Mouse (Mus musculus) embryonic fibroblast, embryonic 13.5 days (primary cell): ENCODE data around the gene Pdgfb. TPM values are rescaled to one million over a fixed set of nuclear protein-coding genes. Genes with fewer than 3 reads are reported as not detected.

Source experiments
- H3K27ac ChIP-seq: 2 replicates; pipeline ENCODE4 v1.5.1; 2012; ENCODE audit warnings: low read length, control low read depth, inconsistent platforms; ENCODE audit not compliant: insufficient read depth
- H3K4me1 ChIP-seq: 2 replicates; pipeline ENCODE4 v1.6.1; 2011; ENCODE audit warnings: low read length; ENCODE audit not compliant: control insufficient read depth, insufficient read depth
- H3K4me3 ChIP-seq: 2 replicates; pipeline ENCODE4 v1.5.1; 2011; ENCODE audit warnings: mild to moderate bottlenecking, control low read depth, low read length; ENCODE audit not compliant: insufficient read depth
- CTCF ChIP-seq: IDR thresholded peaks from 2 replicates; pipeline ENCODE4 v1.5.1; 2011; ENCODE audit warnings: mild to moderate bottlenecking, control low read depth, low read length, moderate library complexity, borderline replicate concordance; ENCODE audit not compliant: insufficient read depth
- POLR2A ChIP-seq: IDR thresholded peaks from 2 replicates; pipeline ENCODE4 v1.6.1; 2011; ENCODE audit warnings: low read depth, mild to moderate bottlenecking, control low read depth, low read length, moderate library complexity
- polyA plus RNA-seq: library from polyadenylated mRNA; stranded (reverse); fragments of >200 nt; gene quantifications from 2 replicates; pipeline ENCODE4 v1.2.4, GENCODE M21; 2011; ENCODE audit warnings: low read depth; ENCODE audit not compliant: missing spikeins, insufficient read length

The Pdgfb gene
- polyA plus RNA-seq, 1 experiment: 1.0 TPM

GRCm38 (mm10) chr15:80035341-80035885 lies 20.6 kb upstream of the Pdgfb start:
- TF ChIP-seq POLR2A (no peak), CTCF (no peak)
- Histone ChIP-seq H3K27ac (no peak overlapping the region), H3K4me1 (no peaks in the 10 kb centered on the region), H3K4me3 (no peak overlapping the region)

GRCm38 (mm10) chr15:80034913-80035312 lies 20.1 kb upstream of the Pdgfb start:
- no peak overlapping the region for H3K27ac ChIP-seq
- H3K4me1 ChIP-seq: no peaks in the 10 kb centered on the region
- H3K4me3 ChIP-seq: no peak overlapping the region
- TF ChIP-seq POLR2A (no peak), CTCF (no peak)

GRCm38 (mm10) chr15:80034366-80034765 lies 19.6 kb upstream of the Pdgfb start:
- Histone ChIP-seq H3K4me3 (no peak overlapping the region), H3K4me1 (no peaks in the 10 kb centered on the region), H3K27ac (no peak overlapping the region)
- no peak for TF ChIP-seq POLR2A

GRCm38 (mm10) chr15:80031133-80031532 lies 16.4 kb upstream of the Pdgfb start:
- no peak overlapping the region for H3K27ac ChIP-seq
- peaks cover 4% of the 10 kb centered on the region; the same call in 1 of the 2 replicates for H3K4me1 ChIP-seq
- TF ChIP-seq CTCF (no peak), POLR2A (no peak)
- H3K4me3 ChIP-seq: no peak overlapping the region

- TF ChIP-seq POLR2A (no peak), CTCF (no peak)
- H3K4me3 ChIP-seq: no peak overlapping the region
- H3K27ac ChIP-seq: no peak overlapping the region
- H3K4me1 ChIP-seq: peaks cover 9% of the 10 kb centered on the region; the same call in 1 of the 2 replicates
These were observed 15.6 kb upstream of the Pdgfb start for GRCm38 (mm10) chr15:80030399-80030798.

- H3K27ac ChIP-seq: no peak overlapping the region
- no peak for TF ChIP-seq CTCF
- TF ChIP-seq POLR2A: no peak
- H3K4me1 ChIP-seq: peaks cover 18% of the 10 kb centered on the region
- no peak overlapping the region for H3K4me3 ChIP-seq
These were observed 14.1 kb upstream of the Pdgfb start for GRCm38 (mm10) chr15:80028862-80029261.

GRCm38 (mm10) chr15:80026689-80027353 lies 12.0 kb upstream of the Pdgfb start:
- peaks cover 18% of the 10 kb centered on the region for H3K4me1 ChIP-seq
- no peak overlapping the region for H3K4me3 ChIP-seq

GRCm38 (mm10) chr15:80026061-80026460 lies 11.3 kb upstream of the Pdgfb start:
- H3K4me3 ChIP-seq: no peak overlapping the region
- H3K27ac ChIP-seq: no peak overlapping the region
- no peak for TF ChIP-seq CTCF
- TF ChIP-seq POLR2A: no peak
- H3K4me1 ChIP-seq: peaks cover 18% of the 10 kb centered on the region

More at GRCm38 (mm10) chr15:80026689-80027353, 12.0 kb upstream of the Pdgfb start:
- TF ChIP-seq CTCF (no peak), POLR2A (no peak)
- no peak overlapping the region for H3K27ac ChIP-seq

- H3K4me3 ChIP-seq: no peak overlapping the region
- TF ChIP-seq CTCF: no peak
- no peak for TF ChIP-seq POLR2A
These were observed 10.8 kb upstream of the Pdgfb start for GRCm38 (mm10) chr15:80025615-80026014.

More at GRCm38 (mm10) chr15:80025615-80026014, 10.8 kb upstream of the Pdgfb start:
- peaks cover 18% of the 10 kb centered on the region for H3K4me1 ChIP-seq
- no peak overlapping the region for H3K27ac ChIP-seq
